In genomic region chr14:103345011-103345410, GRCm38 (mm10) we compare ENCODE assay signal across 8 mouse cellular contexts. TPM values are rescaled to one million over a fixed set of nuclear protein-coding genes. Genes with fewer than 3 reads are reported as not detected.
DNase-seq lines count a peak whose midpoint lies in the region; ATAC-seq and TF ChIP-seq lines count a peak whose summit lies in the region.

No protein-coding gene starts in this region.

- H3K36me3 ChIP-seq in kidney, adult 2 months (ENCODE audit: control insufficient read depth, insufficient read depth, low read length), result no peaks in the 10 kb centered on the region
- H3K36me3 ChIP-seq in hindbrain, embryonic 14.5 days (replicated peaks; ENCODE audit: control insufficient read depth, insufficient read depth), result no peaks in the 10 kb centered on the region
- H3K36me3 ChIP-seq in midbrain, embryonic 13.5 days, result no peaks in the 10 kb centered on the region

- ATAC-seq in hindbrain, embryonic 14.5 days (ENCODE audit: low FRiP score), result no peak
- no peak for ATAC-seq in midbrain, embryonic 13.5 days
- ATAC-seq in activated CD4-positive, CD25-positive, alpha-beta regulatory T cell, adult 4 months, result no peak

- no peak for DNase-seq in kidney, adult 2 months
- no peak for DNase-seq in kidney, adult 8-10 months
- no peak for DNase-seq in hindbrain, embryonic 14.5 days (ENCODE audit: low spot score)
- DNase-seq in right cerebral cortex, adult 2 months (ENCODE audit: low spot score in 2 of 2), result no peak
- no peak for DNase-seq in spleen, postnatal 10 days (ENCODE audit: low spot score in 2 of 2)

- H3K9me3 ChIP-seq in hindbrain, embryonic 14.5 days (ENCODE audit: control insufficient read depth, low read length), result no peaks in the 10 kb centered on the region
- H3K9me3 ChIP-seq in midbrain, embryonic 13.5 days, result no peaks in the 10 kb centered on the region

- H3K4me2 ChIP-seq in hindbrain, embryonic 14.5 days (replicated peaks), result peak overlapping the region; percentile 83
- peak overlapping the region; percentile 75 for H3K4me2 ChIP-seq in midbrain, embryonic 13.5 days (replicated peaks)

- peaks cover 5% of the 10 kb centered on the region; the same call in 1 of the 2 replicates for H3K4me1 ChIP-seq in kidney, adult 2 months (ENCODE audit: control insufficient read depth, insufficient read depth, low read length)
- peaks cover 28% of the 10 kb centered on the region for H3K4me1 ChIP-seq in bone marrow macrophage, adult 2 months (ENCODE audit: control insufficient read depth, insufficient read depth, low read length)
- H3K4me1 ChIP-seq in hindbrain, embryonic 14.5 days (replicated peaks; ENCODE audit: control insufficient read depth, insufficient read depth, low read length), result peaks cover 41% of the 10 kb centered on the region
- peaks cover 43% of the 10 kb centered on the region for H3K4me1 ChIP-seq in midbrain, embryonic 13.5 days (replicated peaks)

- WGBS in kidney, adult 2 months, result 25% methylated on average over 2 of the region's 2 CpGs
- 50% methylated on average over 2 of the region's 2 CpGs for WGBS in hindbrain, embryonic 14.5 days
- WGBS in midbrain, embryonic 13.5 days, result 51% methylated on average over 2 of the region's 2 CpGs

- peak overlapping the region; percentile 91 for H3K9ac ChIP-seq in hindbrain, embryonic 14.5 days
- H3K9ac ChIP-seq in midbrain, embryonic 13.5 days (replicated peaks), result peak overlapping the region; percentile 90

- no peak overlapping the region for H3K27ac ChIP-seq in kidney, adult 2 months (ENCODE audit: insufficient read depth, low read depth, low read length)
- no peak overlapping the region for H3K27ac ChIP-seq in bone marrow macrophage, adult 2 months (ENCODE audit: insufficient read depth, low read depth, low read length)
- no peak overlapping the region for H3K27ac ChIP-seq in hindbrain, embryonic 14.5 days
- no peak overlapping the region; the same call in 1 of the 2 replicates for H3K27ac ChIP-seq in midbrain, embryonic 13.5 days

- peak overlapping the region; percentile 93; the same call in 1 of the 2 replicates for H3K4me3 ChIP-seq in kidney, adult 2 months (ENCODE audit: insufficient read depth, low read depth, low read length)
- H3K4me3 ChIP-seq in bone marrow macrophage, adult 2 months (ENCODE audit: insufficient read depth, low read length), result peak overlapping the region; percentile 95
- peak overlapping the region; percentile 90 for H3K4me3 ChIP-seq in hindbrain, embryonic 14.5 days (replicated peaks; ENCODE audit: low read length)
- peak overlapping the region; percentile 80 for H3K4me3 ChIP-seq in midbrain, embryonic 13.5 days (replicated peaks)

- no peak for TF ChIP-seq CTCF in kidney, adult 2 months (conservative IDR thresholded peaks at IDR 0.05; ENCODE audit: insufficient read depth, insufficient read length, low read depth, low read length)
- TF ChIP-seq CTCF in bone marrow macrophage, adult 2 months (IDR thresholded peaks at IDR 0.05; ENCODE audit: low read depth, low read length), result no peak

- no peaks in the 10 kb centered on the region for H3K27me3 ChIP-seq in kidney, adult 2 months (replicated peaks; ENCODE audit: control insufficient read depth, insufficient read depth, low read length)
- H3K27me3 ChIP-seq in hindbrain, embryonic 14.5 days (ENCODE audit: control insufficient read depth, insufficient read depth, low read length), result no peaks in the 10 kb centered on the region
- no peaks in the 10 kb centered on the region for H3K27me3 ChIP-seq in midbrain, embryonic 13.5 days

- TF ChIP-seq POLR2A in kidney, adult 2 months (IDR thresholded peaks at IDR 0.05; ENCODE audit: low read depth, low read length), result no peak
- no peak for TF ChIP-seq POLR2A in bone marrow macrophage, adult 2 months (IDR thresholded peaks at IDR 0.05; ENCODE audit: borderline replicate concordance, low read depth, low read length)

RNA-seq across cellular contexts. Expression of gene Mycbp2, which starts 1.6 kb away (rescaled TPM):
- 15.3 and 17.8 TPM in 2 replicates for polyA plus RNA-seq in kidney, adult 2 months (2012; rRNA removed)
- polyA plus RNA-seq in bone marrow macrophage, adult 2 months (2012; ENCODE audit: insufficient read depth, insufficient read length, missing spikeins), result 52.4 and 56.8 TPM in 2 replicates
- polyA plus RNA-seq in hindbrain, embryonic 14.5 days (2014; fragmentation: Nextera tagmentation; extraction: Ambion mirVana), result 76.4 and 78.9 TPM in 2 replicates
- polyA plus RNA-seq in midbrain, embryonic 13.5 days (2015; fragmentation: Nextera tagmentation; extraction: Ambion mirVana), result 47.4 and 47.8 TPM in 2 replicates
- 10 to 100 TPM; 72.9 to 74.8 TPM for polyA plus RNA-seq in activated CD4-positive, CD25-positive, alpha-beta regulatory T cell, adult 4 months (2017; shearing (Covaris generic))
